Mouse (Mus musculus) kidney, postnatal 14 days (tissue): ENCODE results near the gene Gm10184.
"Not testable (repeated sequence)": the region's sequence is repeated elsewhere in the genome, so short reads cannot be mapped to it uniquely, and the experiment has no call there.

ENCODE experiments used
- DNase-seq: peaks from one replicate; pipeline ENCODE4 v3.0.0; 2022; ENCODE audit warnings: mixed read lengths

The Gm10184 gene

GRCm38 (mm10) chr17:89910349-89910748 is at the start of gene Gm10184:
TSS of gene Gm10184 (minus strand) at chr17:89910449.
- no peak for DNase-seq

DNA sequence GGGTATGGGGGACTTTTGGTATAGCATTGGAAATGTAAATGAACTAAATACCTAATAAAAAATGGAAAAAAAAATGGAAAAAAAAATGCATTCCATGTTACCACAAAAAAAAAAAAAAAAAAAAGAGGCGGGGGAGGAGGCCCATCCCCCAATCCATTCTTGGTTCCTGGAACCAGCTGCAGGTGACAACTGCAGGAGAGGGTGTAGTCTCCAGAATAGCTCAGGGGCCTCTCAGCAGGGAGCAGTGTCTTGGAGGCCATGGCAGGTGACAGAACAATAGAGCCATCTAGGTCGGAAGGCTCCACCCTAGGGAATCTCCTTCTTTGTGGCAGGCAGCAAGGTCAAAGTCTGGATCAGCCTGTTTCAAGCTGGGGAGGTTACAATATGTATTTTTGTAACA is 23.7 kb upstream of the Gm10184 start:
- no peak for DNase-seq

GRCm38 (mm10) chr17:89907686-89908085 is 2.6 kb downstream of the Gm10184 start:
- DNase-seq: no peak

DNA sequence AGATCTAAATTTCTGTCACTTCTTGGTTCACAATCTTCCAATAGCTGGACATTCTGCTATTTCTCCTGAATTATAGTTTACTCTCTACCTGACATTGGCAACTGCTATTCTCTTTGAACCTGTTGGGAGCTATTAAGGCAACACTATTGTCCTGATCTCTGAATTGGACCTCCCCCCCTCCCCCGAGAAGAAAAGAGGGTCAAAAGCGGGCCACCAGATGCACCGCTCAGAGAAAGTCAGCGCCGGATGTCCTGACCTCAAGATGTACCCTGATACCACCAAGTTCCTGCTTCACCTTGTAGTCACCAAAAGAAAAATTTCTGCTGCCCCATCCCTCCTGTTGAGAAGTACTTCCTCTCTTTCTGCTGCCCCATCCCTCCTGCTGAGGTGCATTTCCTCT is 5.5 kb downstream of the Gm10184 start:
- DNase-seq: not testable (repeated sequence)

DNA sequence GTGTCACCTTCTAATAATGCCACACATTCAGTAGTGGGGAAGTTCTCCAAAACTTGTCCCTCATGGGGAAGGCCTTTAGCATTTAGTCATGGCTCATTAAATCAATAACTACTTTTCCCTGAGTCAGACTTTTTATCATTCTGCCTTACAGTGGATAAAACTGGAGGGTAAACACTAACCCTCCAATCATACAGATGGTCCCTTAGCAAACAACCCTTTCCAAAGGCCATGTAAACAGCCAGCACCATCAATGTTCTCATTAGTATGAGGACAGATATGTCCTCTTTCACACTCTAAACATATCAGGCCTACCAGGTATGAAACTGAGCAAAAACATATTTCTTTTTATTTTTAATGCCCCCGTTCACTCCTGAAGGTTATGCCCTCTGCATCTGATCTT is 7.5 kb downstream of the Gm10184 start:
- DNase-seq: no peak

- DNase-seq: no peak
These were observed 9.6 kb downstream of the Gm10184 start for GRCm38 (mm10) chr17:89900610-89901009.

DNA sequence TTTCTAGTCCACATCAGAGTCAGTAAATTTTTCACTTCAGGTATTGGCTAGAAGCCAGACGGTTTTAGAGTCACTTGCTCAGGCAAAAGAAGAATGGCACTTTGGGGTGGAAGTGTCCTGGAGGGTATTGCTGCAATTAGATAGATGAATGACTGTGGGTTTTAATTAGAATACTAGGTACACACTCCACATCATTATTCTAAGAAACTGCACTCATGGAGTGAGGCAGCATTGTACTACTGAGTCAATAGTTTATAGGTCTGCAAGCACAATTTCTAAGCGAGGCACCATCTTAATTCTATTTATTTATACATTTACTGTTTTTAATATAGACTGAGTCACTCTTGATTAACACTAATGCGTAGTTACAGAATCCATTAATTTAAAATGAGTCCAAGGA is 10.4 kb downstream of the Gm10184 start:
- no peak for DNase-seq

DNA sequence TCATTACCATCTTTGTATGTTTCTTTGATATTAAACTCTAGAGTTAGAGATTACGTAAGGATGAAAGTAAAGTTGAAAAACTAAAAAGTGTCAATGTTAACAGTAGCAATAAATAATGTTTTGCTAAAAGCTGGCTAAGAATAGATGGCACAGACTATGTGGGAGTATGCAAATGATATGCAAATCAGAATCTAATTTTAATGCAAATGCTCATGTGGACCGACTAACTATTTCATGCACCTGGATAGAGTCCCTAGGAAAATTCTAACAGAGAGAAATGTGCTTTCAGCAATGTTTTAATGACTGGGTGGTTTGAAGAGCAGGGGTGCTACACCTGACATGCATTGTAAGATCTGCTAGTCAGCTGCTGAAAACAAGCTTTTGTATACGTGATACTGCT is 45.3 kb downstream of the Gm10184 start:
- no peak for DNase-seq
